Mouse (Mus musculus): ENCODE data around the gene Tgfb1i1. TPM values are rescaled to one million over a fixed set of nuclear protein-coding genes. Genes with fewer than 3 reads are reported as not detected.

Gene Tgfb1i1
- polyA plus RNA-seq (2015; fragmentation: Nextera tagmentation; extraction: Ambion mirVana) = 173 and 178 TPM in 2 replicates

GRCm38 (mm10) chr7:128246496-128247391 lies at the start of gene Tgfb1i1:
Gene Tgfb1i1, plus strand, starts transcription at chr7:128246812.
- Histone ChIP-seq H3K27me3 (no peaks in the 10 kb centered on the region), H3K4me1 (peaks cover 38% of the 10 kb centered on the region), H3K9ac (peak within 1 kb of the TSS; percentile 59), H3K4me2 (peak within 1 kb of the TSS; percentile 65), H3K4me3 (peak within 1 kb of the TSS; percentile 48), H3K36me3 (peaks cover 45% of the 10 kb centered on the region), H3K9me3 (no peaks in the 10 kb centered on the region), H3K27ac (peak within 1 kb of the TSS; percentile 96)
- ATAC-seq (ENCODE audit: borderline replicate concordance, extremely low read depth, low FRiP score, low TSS enrichment) = peak; percentile 93
- 4% methylated on average over 23 of the region's 30 CpGs for WGBS

- Histone ChIP-seq H3K9me3 (no peaks in the 10 kb centered on the region), H3K9ac (no peak overlapping the region), H3K4me1 (no peaks in the 10 kb centered on the region), H3K27me3 (no peaks in the 10 kb centered on the region), H3K4me2 (no peak overlapping the region), H3K4me3 (no peak overlapping the region), H3K27ac (no peak overlapping the region), H3K36me3 (no peaks in the 10 kb centered on the region)
- WGBS = 81% methylated on average over 9 of the region's 9 CpGs
- ATAC-seq (ENCODE audit: borderline replicate concordance, extremely low read depth, low FRiP score, low TSS enrichment) = no peak
Observed at GRCm38 (mm10) chr7:128201607-128202006, 45.0 kb upstream of the Tgfb1i1 start.

- ATAC-seq (ENCODE audit: borderline replicate concordance, extremely low read depth, low FRiP score, low TSS enrichment) = no peak
- Histone ChIP-seq H3K4me2 (no peak overlapping the region), H3K36me3 (no peaks in the 10 kb centered on the region), H3K27ac (no peak overlapping the region), H3K4me1 (no peaks in the 10 kb centered on the region), H3K27me3 (no peaks in the 10 kb centered on the region), H3K9me3 (no peaks in the 10 kb centered on the region), H3K9ac (no peak overlapping the region), H3K4me3 (no peak overlapping the region)
- 78% methylated on average over 9 of the region's 9 CpGs for WGBS
Observed at GRCm38 (mm10) chr7:128203071-128203470, 43.5 kb upstream of the Tgfb1i1 start.

GRCm38 (mm10) chr7:128204179-128204578 lies 42.4 kb upstream of the Tgfb1i1 start:
- ATAC-seq (ENCODE audit: borderline replicate concordance, extremely low read depth, low FRiP score, low TSS enrichment) = no peak
- no peaks in the 10 kb centered on the region for H3K36me3 ChIP-seq
- no peak overlapping the region for H3K4me3 ChIP-seq
- H3K4me1 ChIP-seq = no peaks in the 10 kb centered on the region
- no peaks in the 10 kb centered on the region for H3K9me3 ChIP-seq
- no peaks in the 10 kb centered on the region for H3K27me3 ChIP-seq
- H3K4me2 ChIP-seq = no peak overlapping the region
- H3K27ac ChIP-seq = no peak overlapping the region
- H3K9ac ChIP-seq = no peak overlapping the region
- WGBS = 86% methylated on average over 8 of the region's 8 CpGs

- no peaks in the 10 kb centered on the region for H3K4me1 ChIP-seq
- no peaks in the 10 kb centered on the region for H3K27me3 ChIP-seq
- H3K36me3 ChIP-seq = no peaks in the 10 kb centered on the region
- no peak overlapping the region for H3K27ac ChIP-seq
- no peak overlapping the region for H3K4me3 ChIP-seq
- ATAC-seq (ENCODE audit: borderline replicate concordance, extremely low read depth, low FRiP score, low TSS enrichment) = no peak
- WGBS = 81% methylated on average over 18 of the region's 18 CpGs
- H3K4me2 ChIP-seq = no peak overlapping the region
- H3K9me3 ChIP-seq = no peaks in the 10 kb centered on the region
- H3K9ac ChIP-seq = no peak overlapping the region
Observed at GRCm38 (mm10) chr7:128205695-128206094, 40.9 kb upstream of the Tgfb1i1 start.

- WGBS = 63% methylated on average over 6 of the region's 6 CpGs
- Histone ChIP-seq H3K27ac (no peak within 1 kb of the TSS), H3K4me2 (no peak within 1 kb of the TSS), H3K9me3 (no peaks in the 10 kb centered on the region), H3K4me3 (no peak within 1 kb of the TSS), H3K27me3 (no peaks in the 10 kb centered on the region), H3K9ac (no peak within 1 kb of the TSS), H3K4me1 (no peaks in the 10 kb centered on the region), H3K36me3 (no peaks in the 10 kb centered on the region)
- no peak for ATAC-seq (ENCODE audit: borderline replicate concordance, extremely low read depth, low FRiP score, low TSS enrichment)
Observed at GRCm38 (mm10) chr7:128206152-128206551, 40.5 kb upstream of the Tgfb1i1 start, which contains the start of gene Cox6a2. Gene Cox6a2, minus strand, starts transcription at chr7:128206387.

GRCm38 (mm10) chr7:128208187-128208586 lies 38.4 kb upstream of the Tgfb1i1 start:
- Histone ChIP-seq H3K9ac (no peak overlapping the region), H3K4me3 (no peak overlapping the region), H3K4me1 (no peaks in the 10 kb centered on the region), H3K27ac (no peak overlapping the region), H3K4me2 (no peak overlapping the region), H3K36me3 (no peaks in the 10 kb centered on the region), H3K9me3 (no peaks in the 10 kb centered on the region), H3K27me3 (no peaks in the 10 kb centered on the region)
- ATAC-seq (ENCODE audit: borderline replicate concordance, extremely low read depth, low FRiP score, low TSS enrichment) = no peak
- WGBS = 4% methylated on average over 4 of the region's 4 CpGs

GRCm38 (mm10) chr7:128209826-128210225 lies 36.8 kb upstream of the Tgfb1i1 start:
- no peak overlapping the region for H3K4me3 ChIP-seq
- H3K27me3 ChIP-seq = no peaks in the 10 kb centered on the region
- 28% methylated on average over 3 of the region's 3 CpGs for WGBS
- no peaks in the 10 kb centered on the region for H3K36me3 ChIP-seq
- H3K9me3 ChIP-seq = no peaks in the 10 kb centered on the region
- no peak overlapping the region for H3K4me2 ChIP-seq
- no peak overlapping the region for H3K27ac ChIP-seq
- H3K9ac ChIP-seq = no peak overlapping the region
- ATAC-seq (ENCODE audit: borderline replicate concordance, extremely low read depth, low FRiP score, low TSS enrichment) = no peak
- no peaks in the 10 kb centered on the region for H3K4me1 ChIP-seq

GRCm38 (mm10) chr7:128219952-128220351 lies 26.7 kb upstream of the Tgfb1i1 start:
- no peaks in the 10 kb centered on the region for H3K27me3 ChIP-seq
- H3K9me3 ChIP-seq = no peaks in the 10 kb centered on the region
- WGBS = 67% methylated on average over 4 of the region's 4 CpGs
- H3K36me3 ChIP-seq = no peaks in the 10 kb centered on the region
- no peak for ATAC-seq (ENCODE audit: borderline replicate concordance, extremely low read depth, low FRiP score, low TSS enrichment)
- no peak overlapping the region for H3K27ac ChIP-seq
- no peak overlapping the region for H3K9ac ChIP-seq
- H3K4me3 ChIP-seq = no peak overlapping the region
- no peak overlapping the region for H3K4me2 ChIP-seq
- H3K4me1 ChIP-seq = no peaks in the 10 kb centered on the region

GRCm38 (mm10) chr7:128220936-128221335 lies 25.7 kb upstream of the Tgfb1i1 start:
- H3K9ac ChIP-seq = no peak overlapping the region
- no peaks in the 10 kb centered on the region for H3K27me3 ChIP-seq
- no peaks in the 10 kb centered on the region for H3K4me1 ChIP-seq
- no peak overlapping the region for H3K27ac ChIP-seq
- H3K36me3 ChIP-seq = no peaks in the 10 kb centered on the region
- no peak overlapping the region for H3K4me2 ChIP-seq
- ATAC-seq (ENCODE audit: borderline replicate concordance, extremely low read depth, low FRiP score, low TSS enrichment) = no peak
- 88% methylated on average over 3 of the region's 3 CpGs for WGBS
- H3K4me3 ChIP-seq = no peak overlapping the region
- no peaks in the 10 kb centered on the region for H3K9me3 ChIP-seq

- Histone ChIP-seq H3K9ac (no peak overlapping the region), H3K4me1 (peaks cover 4% of the 10 kb centered on the region), H3K4me3 (no peak overlapping the region), H3K36me3 (0 out of 2 replicates have a peak, but pooled peaks cover 3% of the 10 kb centered on the region), H3K4me2 (no peak overlapping the region), H3K27me3 (peaks cover 7% of the 10 kb centered on the region; the same call in 1 of the 2 replicates), H3K27ac (no peak overlapping the region), H3K9me3 (no peaks in the 10 kb centered on the region)
- ATAC-seq (ENCODE audit: borderline replicate concordance, extremely low read depth, low FRiP score, low TSS enrichment) = no peak
- 26% methylated on average over 8 of the region's 8 CpGs for WGBS
Observed at GRCm38 (mm10) chr7:128231741-128232140, 14.9 kb upstream of the Tgfb1i1 start.

- ATAC-seq (ENCODE audit: borderline replicate concordance, extremely low read depth, low FRiP score, low TSS enrichment) = no peak
- no peak overlapping the region for H3K27ac ChIP-seq
- H3K4me1 ChIP-seq = peaks cover 14% of the 10 kb centered on the region
- H3K9me3 ChIP-seq = no peaks in the 10 kb centered on the region
- WGBS = 70% methylated on average over 2 of the region's 2 CpGs
- peaks cover 4% of the 10 kb centered on the region; the same call in 1 of the 2 replicates for H3K36me3 ChIP-seq
- no peak overlapping the region for H3K9ac ChIP-seq
- H3K4me2 ChIP-seq = no peak overlapping the region
- H3K4me3 ChIP-seq = no peak overlapping the region
- H3K27me3 ChIP-seq = peaks cover 7% of the 10 kb centered on the region; the same call in 1 of the 2 replicates
Observed at GRCm38 (mm10) chr7:128234796-128235195, 11.8 kb upstream of the Tgfb1i1 start.

All from lung, embryonic 15.5 days (tissue).